In genomic region chr9:80164191-80164590, GRCm38 (mm10) we compare ENCODE assay signal across 8 mouse cellular contexts. TPM values are rescaled to one million over a fixed set of nuclear protein-coding genes. Genes with fewer than 3 reads are reported as not detected.
A peak's percentile ranks its signal among the peaks of the same experiment; 100 is the strongest.
DNase-seq lines count a peak whose midpoint lies in the region; ATAC-seq and TF ChIP-seq lines count a peak whose summit lies in the region.

No protein-coding gene starts in this region.

- peak overlapping the region; percentile 47; the same call in 1 of the 2 replicates for H3K27ac ChIP-seq in left cerebral cortex, adult 2 months
- H3K27ac ChIP-seq in hindbrain, embryonic 14.5 days: no peak overlapping the region

- intact Hi-C loops in left cerebral cortex, adult 2 months (cut with DNase I): no loop called here
- intact Hi-C loops in left cerebral cortex, postnatal 10 days (cut with DNase I): no loop called here

- no peaks in the 10 kb centered on the region for H3K27me3 ChIP-seq in hindbrain, embryonic 14.5 days (ENCODE audit: control insufficient read depth, insufficient read depth, low read length)

- no peak for DNase-seq in left cerebral cortex, adult 2 months (ENCODE audit: extremely low spot score in 1 of 2, low spot score in 2 of 2)
- no peak for DNase-seq in left cerebral cortex, postnatal 10 days (ENCODE audit: extremely low spot score in 1 of 2, low spot score in 2 of 2)
- peak; percentile 16 for DNase-seq in c-Kit-positive CD71-positive TER-119-positive erythroid progenitor cells, embryonic 14.5 days (ENCODE audit: low spot score)
- DNase-seq in hindbrain, embryonic 14.5 days (ENCODE audit: low spot score): no peak
- no peak for DNase-seq in urinary bladder, postnatal 25 days (ENCODE audit: low spot score)
- DNase-seq in adrenal gland, adult (ENCODE audit: inconsistent age in 2 of 2, low spot score in 1 of 2): no peak
- no peak for DNase-seq in adrenal gland, adult 8-10 months

- ATAC-seq in hindbrain, embryonic 14.5 days (ENCODE audit: low FRiP score): no peak
- ATAC-seq in megakaryocyte progenitor cell, adult 5-6 weeks (replicated peaks; ENCODE audit: poor library complexity): peak; percentile 24

- no peaks in the 10 kb centered on the region for H3K9me3 ChIP-seq in hindbrain, embryonic 14.5 days (ENCODE audit: control insufficient read depth, low read length)

- H3K4me3 ChIP-seq in left cerebral cortex, adult 2 months: peak overlapping the region; percentile 100
- H3K4me3 ChIP-seq in hindbrain, embryonic 14.5 days (replicated peaks; ENCODE audit: low read length): peak overlapping the region; percentile 71

- WGBS in hindbrain, embryonic 14.5 days: 4% methylated on average over 13 of the region's 13 CpGs

- no peaks in the 10 kb centered on the region for H3K36me3 ChIP-seq in hindbrain, embryonic 14.5 days (replicated peaks; ENCODE audit: control insufficient read depth, insufficient read depth)

- peak overlapping the region; percentile 61 for H3K4me2 ChIP-seq in hindbrain, embryonic 14.5 days (replicated peaks)

- TF ChIP-seq CTCF in left cerebral cortex, adult 2 months (IDR thresholded peaks at IDR 0.05): no peak

- H3K9ac ChIP-seq in hindbrain, embryonic 14.5 days: peak overlapping the region; percentile 47

- 0 out of 2 replicates have a peak, but pooled peaks cover 6% of the 10 kb centered on the region for H3K4me1 ChIP-seq in hindbrain, embryonic 14.5 days (replicated peaks; ENCODE audit: control insufficient read depth, insufficient read depth, low read length)

RNA-seq across cellular contexts. Expression of gene Myo6, which starts 0.6 kb away (rescaled TPM):
- total RNA-seq in left cerebral cortex, adult 2 months (2021): 10 to 100 TPM; 65.0 to 67.0 TPM
- 10 to 100 TPM; 46.3 to 49.6 TPM for total RNA-seq in left cerebral cortex, postnatal 10 days (2021)
- 27.9 and 30.2 TPM in 2 replicates for polyA plus RNA-seq in hindbrain, embryonic 14.5 days (2014; fragmentation: Nextera tagmentation; extraction: Ambion mirVana)
- total RNA-seq in megakaryocyte progenitor cell, adult 5-6 weeks (2015): 0.20 and 0.32 TPM in 2 replicates
- total RNA-seq in megakaryocyte progenitor cell, adult 5-6 weeks (2017): 2.3 and 2.7 TPM in 2 replicates
- 10 to 100 TPM; 27.8 to 51.3 (median 42.8) TPM for total RNA-seq in adrenal gland, adult 8-10 months (2022)

Comparison
In these comparisons a context has a peak if more than half of its experiments do, and no peak if none do; other contexts are left out.
1. RNA of gene Myo6, which starts 0.6 kb away (total RNA-seq): 65.0 to 67.0 TPM in left cerebral cortex, adult 2 months, 46.3 to 49.6 TPM in left cerebral cortex, postnatal 10 days and 27.8 to 51.3 TPM in adrenal gland, adult 8-10 months; 0.20 to 2.7 TPM in megakaryocyte progenitor cell, adult 5-6 weeks; every median in the first group is over 4 times any median in the second.